Mouse (Mus musculus) megakaryocyte progenitor cell, adult 5-6 weeks (primary cell): ENCODE data around the gene Rbm47. TPM values are rescaled to one million over a fixed set of nuclear protein-coding genes. Genes with fewer than 3 reads are reported as not detected.

Experiments
- ATAC-seq: replicated peaks from 2 replicates; pipeline ENCODE4 v1.8.0; 2016; ENCODE audit warnings: mild to moderate bottlenecking, moderate TSS enrichment, inconsistent platforms; ENCODE audit not compliant: poor library complexity
- total RNA-seq, 2 experiments: library from RNA; stranded (forward) in 1 of 2; stranded (reverse) in 1 of 2; fragments of 157-497, 149-512 nt in 1 of 2; fragments of 200-1000 nt in 1 of 2; gene quantifications; 2 replicates each; pipeline versions ENCODE4 v1.2.3 to v1.2.4; 2015 to 2017

The Rbm47 gene
- total RNA-seq, 2 experiments from 2014 or later = 4.4 to 4.7 TPM

- no peak for ATAC-seq
These were observed 186.5 kb downstream of the Rbm47 start for GRCm38 (mm10) chr5:65986426-65986825.

- ATAC-seq = no peak
These were observed 197.2 kb downstream of the Rbm47 start for GRCm38 (mm10) chr5:65975731-65976130.

DNA sequence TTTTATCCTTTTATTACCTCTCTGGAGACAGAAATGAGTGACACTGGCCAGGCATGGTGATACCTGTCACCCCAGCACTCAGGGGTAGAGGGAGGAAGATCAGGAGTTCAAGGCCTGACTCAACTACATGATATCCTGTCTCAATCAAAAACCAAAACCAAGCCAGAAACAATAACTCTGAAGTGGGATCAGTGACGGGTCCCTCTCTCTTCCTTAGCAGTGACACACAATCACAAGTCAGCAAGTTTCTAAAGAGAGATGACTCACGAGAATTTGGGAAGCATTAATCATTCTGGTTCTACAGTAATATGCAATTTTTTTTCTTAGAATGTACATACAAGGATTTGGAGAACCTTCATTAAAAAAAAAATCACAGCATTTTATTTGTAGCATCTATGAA is 199.7 kb downstream of the Rbm47 start:
- no peak for ATAC-seq

GRCm38 (mm10) chr5:65968004-65968403 is 204.9 kb downstream of the Rbm47 start:
- ATAC-seq = no peak

DNA sequence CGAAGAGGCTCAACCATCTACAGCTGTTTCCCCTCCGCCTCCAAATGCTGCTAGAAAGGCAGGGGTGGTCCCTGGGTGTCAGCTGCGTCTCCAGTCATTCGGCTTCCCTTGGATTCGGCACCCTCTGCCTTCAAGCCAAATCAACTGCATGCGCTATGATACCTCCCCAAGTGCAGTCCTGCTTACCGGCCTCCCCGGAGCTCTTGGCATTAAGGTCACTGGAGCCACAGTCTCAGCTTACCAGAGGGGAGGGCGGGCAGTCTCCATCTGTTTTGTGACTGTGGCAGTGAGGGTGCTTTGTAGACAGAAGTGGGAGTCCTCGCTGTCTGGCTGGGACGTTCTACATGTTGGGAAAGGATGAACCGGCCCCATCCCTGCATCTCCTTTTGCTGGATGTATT is 205.8 kb downstream of the Rbm47 start:
- ATAC-seq = no peak

Other genes with a start within 250 kb of the Rbm47 start
- not detected in 2 replicates for gene Chrna9, start 238.2 kb downstream of the Rbm47 start, total RNA-seq (2015)
- not detected in 2 replicates for gene Chrna9, start 238.2 kb downstream of the Rbm47 start, total RNA-seq (2017)
- not detected in 2 replicates for gene 9130230L23Rik, start 168.8 kb downstream of the Rbm47 start, total RNA-seq (2015)
- 0.30 TPM in 1 of 2 replicates, not detected in the other for gene 9130230L23Rik, start 168.8 kb downstream of the Rbm47 start, total RNA-seq (2017)
- gene Nsun7, start 86.8 kb upstream of the Rbm47 start, total RNA-seq (2015) = not detected in 2 replicates
- 0.17 TPM in 1 of 2 replicates, not detected in the other for gene Nsun7, start 86.8 kb upstream of the Rbm47 start, total RNA-seq (2017)